Mouse (Mus musculus) olfactory bulb, adult 2 months (tissue): ENCODE measurements around the gene Tnfrsf1a. TPM values are rescaled to one million over a fixed set of nuclear protein-coding genes. Genes with fewer than 3 reads are reported as not detected.

ENCODE experiments used
- H3K27ac ChIP-seq: fragments of 200-500 bp; 2 replicates; pipeline ENCODE4 v1.5.1; 2012; ENCODE audit warnings: low read depth, low read length; ENCODE audit not compliant: insufficient read depth
- H3K4me1 ChIP-seq: fragments of 200-500 bp; 2 replicates; pipeline ENCODE4 v1.6.1; 2012; ENCODE audit warnings: low read length; ENCODE audit not compliant: control insufficient read depth, insufficient read depth
- H3K4me3 ChIP-seq: fragments of 200-500 bp; 2 replicates; pipeline ENCODE4 v1.5.1; 2012; ENCODE audit warnings: mild to moderate bottlenecking, low read depth, low read length, moderate library complexity; ENCODE audit not compliant: insufficient read depth
- CTCF ChIP-seq: fragments of 200-500 bp; IDR thresholded peaks from 2 replicates; pipeline ENCODE4 v1.5.1; 2012; ENCODE audit warnings: low read depth, mild to moderate bottlenecking, low read length, moderate library complexity; ENCODE audit not compliant: insufficient read depth
- POLR2A ChIP-seq: fragments of 200-500 bp; IDR thresholded peaks from 2 replicates; pipeline ENCODE4 v1.6.1; 2012; ENCODE audit warnings: mild to moderate bottlenecking, low read depth, low read length, moderate library complexity; ENCODE audit not compliant: insufficient read depth
- WGBS: fragments of 180-500 bp; shearing (Covaris S2); methylation state at CpG from one replicate; pipeline ENCODE4 v1.1.7; 2018; 5-methylcytosine and 5-hydroxymethylcytosine counted together
- polyA plus RNA-seq: library from polyadenylated mRNA; stranded (reverse); fragments of >200 nt; gene quantifications from 2 replicates; pipeline ENCODE4 v1.2.4, GENCODE M21; 2012; ENCODE audit warnings: low replicate concordance; ENCODE audit not compliant: missing spikeins, insufficient read depth, insufficient read length

Tnfrsf1a gene
- polyA plus RNA-seq, 1 experiment = not detected

- H3K27ac ChIP-seq = no peak overlapping the region
- 74% methylated on average over 1 of the region's 1 CpGs for WGBS
- no peak for TF ChIP-seq POLR2A
- no peak for TF ChIP-seq CTCF
- no peak overlapping the region for H3K4me3 ChIP-seq
- peaks cover 24% of the 10 kb centered on the region for H3K4me1 ChIP-seq
These were observed 17.0 kb downstream of the Tnfrsf1a start for GRCm38 (mm10) chr6:125366133-125366532.

- no peak overlapping the region for H3K27ac ChIP-seq
- peaks cover 14% of the 10 kb centered on the region for H3K4me1 ChIP-seq
- TF ChIP-seq CTCF (no peak), POLR2A (no peak)
- no peak overlapping the region for H3K4me3 ChIP-seq
- WGBS = 53% methylated on average over 4 of the region's 4 CpGs
These were observed 18.7 kb downstream of the Tnfrsf1a start for GRCm38 (mm10) chr6:125367758-125368371.

- Histone ChIP-seq H3K27ac (no peak overlapping the region), H3K4me3 (no peak overlapping the region), H3K4me1 (peaks cover 19% of the 10 kb centered on the region)
- 75% methylated on average over 6 of the region's 6 CpGs for WGBS
- no peak for TF ChIP-seq CTCF
- TF ChIP-seq POLR2A = no peak
These were observed 27.9 kb downstream of the Tnfrsf1a start for GRCm38 (mm10) chr6:125377042-125377441.

- Histone ChIP-seq H3K4me3 (no peak overlapping the region), H3K4me1 (peaks cover 19% of the 10 kb centered on the region), H3K27ac (no peak overlapping the region)
- WGBS = 56% methylated on average over 16 of the region's 16 CpGs
- TF ChIP-seq POLR2A (no peak), CTCF (no peak)
These were observed 28.7 kb downstream of the Tnfrsf1a start for GRCm38 (mm10) chr6:125377582-125378451.

- no peak overlapping the region for H3K4me3 ChIP-seq
- TF ChIP-seq POLR2A (no peak), CTCF (no peak)
- peaks cover 19% of the 10 kb centered on the region for H3K4me1 ChIP-seq
- WGBS = 53% methylated on average over 6 of the region's 6 CpGs
- H3K27ac ChIP-seq = no peak overlapping the region
These were observed 29.5 kb downstream of the Tnfrsf1a start for GRCm38 (mm10) chr6:125378621-125379020.

- WGBS = 16% methylated on average over 9 of the region's 9 CpGs
- Histone ChIP-seq H3K27ac (no peak overlapping the region), H3K4me1 (peaks cover 19% of the 10 kb centered on the region), H3K4me3 (no peak overlapping the region)
- TF ChIP-seq CTCF = no peak
- no peak for TF ChIP-seq POLR2A
These were observed 30.6 kb downstream of the Tnfrsf1a start for GRCm38 (mm10) chr6:125379781-125380180.

- peaks cover 19% of the 10 kb centered on the region for H3K4me1 ChIP-seq
- 13% methylated on average over 40 of the region's 40 CpGs for WGBS
- no peak within 1 kb of the TSS for H3K27ac ChIP-seq
- no peak for TF ChIP-seq POLR2A
- TF ChIP-seq CTCF = no peak
- no peak within 1 kb of the TSS for H3K4me3 ChIP-seq
These were observed 31.5 kb downstream of the Tnfrsf1a start, which contains the start of gene Plekhg6 for GRCm38 (mm10) chr6:125380372-125381360. Plekhg6 (minus strand) TSS chr6:125380793.

GRCm38 (mm10) chr6:125382024-125382423 lies 32.9 kb downstream of the Tnfrsf1a start:
- 70% methylated on average over 2 of the region's 2 CpGs for WGBS
- Histone ChIP-seq H3K27ac (no peak overlapping the region), H3K4me3 (no peak overlapping the region), H3K4me1 (peaks cover 19% of the 10 kb centered on the region)
- no peak for TF ChIP-seq CTCF
- TF ChIP-seq POLR2A = no peak
